Mouse (Mus musculus): ENCODE results near the gene 1700022I11Rik. TPM values are rescaled to one million over a fixed set of nuclear protein-coding genes. Genes with fewer than 3 reads are reported as not detected.
"Not testable (repeated sequence)": the region's sequence is repeated elsewhere in the genome, so short reads cannot be mapped to it uniquely, and the experiment has no call there.

The 1700022I11Rik gene
- total RNA-seq, 2 experiments from 2014 or later: not detected

DNA sequence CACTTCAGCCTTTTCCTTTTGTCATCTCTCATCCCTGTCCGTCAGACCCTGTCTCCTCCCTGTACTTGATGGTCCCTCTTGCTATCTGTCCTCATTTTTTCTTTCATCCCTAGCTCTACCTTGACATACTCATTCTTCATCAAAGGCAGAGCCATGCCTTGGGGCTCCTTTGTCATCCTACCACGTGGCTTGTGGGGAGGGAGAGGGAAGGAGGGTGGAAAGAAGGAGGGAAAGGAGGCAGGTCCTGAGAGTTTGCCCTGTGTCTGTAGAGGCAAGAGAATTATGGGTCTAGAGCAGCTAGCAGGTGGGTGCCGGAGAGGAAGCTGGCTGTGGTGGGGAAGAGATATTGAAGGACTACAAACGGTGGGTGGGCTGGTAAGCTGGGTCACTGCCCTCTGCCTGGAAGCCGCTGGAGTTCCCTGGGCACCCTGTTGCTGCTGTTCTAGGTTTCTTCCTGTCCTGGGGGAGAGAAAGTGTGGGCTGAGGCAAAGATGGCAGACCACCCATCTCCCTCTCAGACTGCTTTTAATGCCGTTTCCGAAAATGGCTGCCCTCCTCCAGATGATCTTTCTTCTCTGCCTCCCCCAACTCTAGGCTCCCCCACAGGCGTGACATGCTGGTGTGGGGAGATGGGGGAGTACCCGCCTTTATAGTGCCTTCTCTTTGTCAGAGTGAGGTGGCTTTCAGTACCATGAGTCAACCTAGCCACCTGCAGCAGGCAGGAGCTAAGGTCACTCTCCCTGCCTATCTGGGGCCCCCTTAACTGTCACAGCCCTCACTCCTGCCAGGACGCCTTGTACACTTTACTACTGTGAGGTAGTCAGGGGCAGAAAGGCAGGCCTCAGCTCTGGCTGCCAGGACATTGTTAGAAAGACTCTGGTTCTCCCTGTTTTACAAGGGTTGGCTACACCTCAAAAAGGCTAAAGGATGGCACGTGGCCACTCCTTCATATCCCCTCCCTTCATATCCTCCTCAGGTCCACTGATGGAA is 17.9 kb upstream of the 1700022I11Rik start:
- peak; percentile 50 for DNase-seq (ENCODE audit: low spot score)

DNA sequence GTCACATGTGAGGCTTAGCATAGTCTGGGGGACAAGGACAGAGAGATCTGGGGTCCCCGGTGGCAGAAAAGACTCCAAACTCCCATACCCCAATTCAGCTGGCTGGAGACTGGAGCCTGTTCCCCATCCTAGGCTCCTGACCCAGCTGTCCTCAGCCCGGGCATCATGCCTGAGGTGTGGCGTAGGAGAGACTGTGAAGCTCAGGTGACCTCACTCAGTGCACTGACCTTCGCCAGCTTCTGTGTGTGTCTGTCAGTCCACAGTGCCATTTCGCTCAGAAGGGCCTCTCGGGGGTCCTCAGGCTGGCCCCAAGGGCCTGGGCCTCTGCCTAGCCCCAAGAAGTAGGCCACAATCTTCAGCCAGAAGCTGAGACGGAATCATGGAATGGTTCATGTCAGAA is 16.8 kb upstream of the 1700022I11Rik start:
- DNase-seq (ENCODE audit: low spot score): peak; percentile 91

DNA sequence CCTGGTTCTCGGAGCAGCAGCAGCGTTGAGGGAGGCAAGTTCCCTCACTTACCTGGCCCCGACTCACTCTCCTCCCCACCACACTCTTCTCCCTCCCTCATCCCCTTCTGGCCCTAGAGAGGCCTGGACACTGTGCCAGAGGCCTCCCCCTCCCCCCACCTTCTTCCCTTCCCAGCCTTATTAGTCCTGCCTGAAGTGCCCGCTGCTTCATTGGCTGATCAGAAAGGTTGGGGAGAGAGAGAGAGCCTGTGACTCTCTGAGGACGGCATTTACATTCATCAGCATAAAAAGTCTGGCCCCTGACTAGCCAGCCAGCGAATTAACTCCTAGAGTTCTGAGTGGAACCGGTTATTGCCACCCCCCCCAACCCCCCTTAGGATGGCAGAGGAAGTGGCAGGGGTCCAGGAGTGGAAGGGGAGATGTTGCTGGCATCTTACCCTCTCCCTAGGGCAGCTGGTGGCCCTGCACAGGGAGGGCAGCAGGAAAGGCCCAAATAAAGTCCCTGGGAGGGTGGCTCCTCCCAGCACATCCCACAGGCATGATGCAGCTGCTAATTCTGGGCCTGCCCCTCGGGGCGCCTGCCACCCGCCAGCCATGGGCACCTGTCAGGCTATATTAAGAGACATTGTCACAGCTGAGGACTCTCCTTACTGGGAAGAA is 15.8 kb upstream of the 1700022I11Rik start:
- DNase-seq (ENCODE audit: low spot score): peak; percentile 91

DNA sequence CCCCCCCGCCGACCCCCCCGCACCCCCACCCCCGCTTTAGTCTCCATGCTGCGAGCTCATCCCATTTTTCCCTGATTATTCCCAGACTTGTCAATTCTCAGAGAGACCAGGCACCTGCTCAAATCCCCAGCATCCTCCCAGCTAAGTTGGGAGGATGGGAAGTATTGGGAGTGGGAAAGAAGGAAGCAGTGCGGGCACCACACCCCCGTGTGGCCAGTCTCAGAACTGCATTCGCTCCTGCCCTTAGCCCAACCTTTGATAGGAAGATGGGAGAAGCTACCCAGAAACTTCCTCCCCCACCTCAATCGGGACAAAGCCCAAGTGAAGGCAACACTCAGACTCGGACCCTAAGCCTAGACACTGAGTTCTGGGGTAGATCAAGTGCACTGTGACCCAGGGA is 15.1 kb upstream of the 1700022I11Rik start:
- DNase-seq (ENCODE audit: low spot score): peak; percentile 83

DNA sequence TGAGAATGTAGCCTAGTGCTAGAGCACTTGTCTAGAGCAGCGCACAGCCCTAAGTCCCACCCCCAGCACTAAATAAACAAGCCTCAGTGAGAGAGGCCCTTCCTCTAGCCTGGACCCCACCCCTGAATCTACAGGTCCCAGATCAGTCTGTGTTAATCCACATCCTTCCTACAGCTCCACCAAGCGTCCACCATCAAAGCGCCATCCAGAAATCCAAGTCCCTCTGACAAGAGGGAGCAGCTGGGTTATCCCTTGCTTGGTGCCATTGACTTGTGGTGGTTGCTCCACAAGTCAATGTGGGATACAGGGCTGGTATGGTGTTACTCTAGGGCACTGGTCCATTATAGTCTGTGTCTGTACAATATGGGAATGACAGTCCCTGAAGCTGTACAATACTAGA is 14.2 kb upstream of the 1700022I11Rik start:
- peak; percentile 38 for DNase-seq (ENCODE audit: low spot score)

DNA sequence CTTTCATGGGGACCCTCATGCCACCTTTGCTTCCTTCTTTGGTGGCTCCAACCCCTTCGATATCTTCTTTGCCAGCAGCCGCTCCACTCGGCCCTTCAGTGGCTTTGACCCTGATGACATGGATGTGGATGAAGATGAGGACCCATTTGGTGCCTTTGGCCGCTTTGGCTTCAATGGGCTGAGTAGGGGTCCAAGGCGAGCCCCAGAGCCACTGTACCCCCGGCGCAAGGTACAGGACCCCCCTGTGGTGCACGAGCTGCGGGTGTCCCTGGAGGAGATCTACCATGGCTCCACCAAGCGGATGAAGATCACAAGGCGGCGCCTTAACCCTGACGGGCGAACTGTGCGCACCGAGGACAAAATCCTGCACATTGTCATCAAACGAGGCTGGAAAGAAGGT is 12.8 kb upstream of the 1700022I11Rik start:
- no peak for DNase-seq (ENCODE audit: low spot score)

DNA sequence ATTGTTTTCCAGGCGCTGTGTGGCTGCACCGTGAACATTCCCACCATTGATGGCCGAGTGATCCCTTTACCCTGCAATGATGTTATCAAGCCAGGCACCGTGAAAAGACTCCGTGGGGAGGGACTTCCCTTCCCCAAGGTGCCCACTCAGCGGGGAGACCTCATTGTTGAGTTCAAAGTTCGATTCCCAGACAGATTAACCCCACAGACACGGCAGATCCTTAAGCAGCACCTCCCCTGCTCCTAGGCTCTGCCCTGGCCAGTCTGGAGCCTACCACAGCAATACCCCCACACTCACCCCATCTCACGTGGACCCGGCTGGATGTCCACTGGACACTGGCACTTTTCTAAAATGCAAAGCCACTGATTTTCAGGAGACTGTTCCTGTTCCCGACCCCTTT is 12.1 kb upstream of the 1700022I11Rik start:
- no peak for DNase-seq (ENCODE audit: low spot score)

DNA sequence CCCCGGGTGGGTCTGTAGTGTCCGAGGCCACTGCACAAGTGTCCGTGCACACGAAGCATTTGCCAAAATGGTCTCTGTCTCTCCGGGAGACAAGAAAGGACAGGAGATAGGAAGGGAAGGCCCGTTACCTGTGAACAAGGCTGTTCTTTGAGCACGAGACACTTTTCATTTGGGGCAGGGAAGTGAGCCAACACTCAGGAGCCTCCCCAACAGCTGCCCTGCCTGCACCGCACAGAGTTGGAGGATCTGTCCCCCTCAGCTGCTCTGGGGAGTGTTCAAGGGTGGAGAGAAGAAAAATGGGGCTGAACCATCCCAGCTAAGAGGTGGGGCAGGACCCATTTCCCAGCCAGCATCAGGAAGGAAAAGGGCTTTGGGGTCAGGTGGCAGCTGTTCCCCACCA is 11.4 kb upstream of the 1700022I11Rik start:
- peak; percentile 42 for DNase-seq (ENCODE audit: low spot score)

DNA sequence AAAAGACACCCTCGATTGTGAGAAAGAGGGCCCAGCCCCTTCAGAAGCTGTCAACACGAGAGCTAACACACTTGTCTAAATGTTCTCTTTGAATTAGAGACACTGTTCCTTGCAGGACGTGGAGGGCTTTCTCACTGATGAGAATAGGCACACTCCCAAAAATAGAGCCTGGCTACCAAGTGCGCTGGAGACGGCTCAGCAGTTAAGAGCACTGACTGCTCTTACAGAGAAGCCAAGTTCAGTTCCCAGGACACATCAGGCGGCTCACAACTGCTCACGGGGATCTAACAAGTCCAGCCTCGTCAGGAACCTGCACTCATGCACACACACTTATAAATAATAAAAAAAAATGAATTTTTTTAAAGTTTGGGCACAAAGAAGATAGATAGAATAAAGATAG is 10.5 kb upstream of the 1700022I11Rik start:
- DNase-seq (ENCODE audit: low spot score): peak; percentile 42

DNA sequence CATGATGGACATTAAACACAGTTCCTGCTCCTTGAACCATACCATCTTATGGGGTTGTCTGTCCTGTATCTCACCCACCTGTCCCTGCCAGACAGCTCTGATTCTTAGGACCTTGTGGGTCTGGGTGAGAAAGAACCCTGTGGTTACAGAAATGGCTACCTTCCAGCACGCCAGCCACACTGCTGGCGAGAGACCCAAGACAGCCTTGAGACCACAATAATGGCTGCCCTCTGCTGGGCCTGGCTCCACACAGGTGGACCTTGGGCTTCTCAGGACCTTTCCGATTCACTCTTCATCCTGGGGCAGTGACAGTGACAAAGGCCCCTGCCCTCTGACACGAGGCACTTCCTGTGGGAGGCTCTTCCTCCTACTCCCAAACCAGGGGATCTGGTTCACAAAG is 10.0 kb upstream of the 1700022I11Rik start:
- DNase-seq (ENCODE audit: low spot score): peak; percentile 43

DNA sequence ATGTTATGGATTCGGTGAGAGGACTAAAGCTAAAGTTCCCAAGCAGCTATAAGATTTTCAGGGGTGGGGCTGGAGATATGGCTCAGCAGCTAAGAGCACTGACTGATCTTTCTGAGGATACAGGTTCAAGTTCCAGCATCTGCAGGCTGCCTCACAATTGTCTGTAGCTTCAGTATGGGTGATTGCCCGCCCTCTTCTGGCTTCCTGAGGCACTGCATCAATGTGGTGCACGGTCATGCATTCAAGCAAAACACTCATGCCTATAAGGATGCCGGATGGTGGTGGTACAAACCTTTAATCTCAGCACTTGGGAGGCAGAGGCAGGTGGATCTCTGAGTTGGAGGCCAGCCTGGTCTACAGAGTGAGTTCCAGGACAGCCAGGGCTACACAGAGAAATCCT is 7.8 kb upstream of the 1700022I11Rik start:
- DNase-seq (ENCODE audit: low spot score): peak; percentile 70

DNA sequence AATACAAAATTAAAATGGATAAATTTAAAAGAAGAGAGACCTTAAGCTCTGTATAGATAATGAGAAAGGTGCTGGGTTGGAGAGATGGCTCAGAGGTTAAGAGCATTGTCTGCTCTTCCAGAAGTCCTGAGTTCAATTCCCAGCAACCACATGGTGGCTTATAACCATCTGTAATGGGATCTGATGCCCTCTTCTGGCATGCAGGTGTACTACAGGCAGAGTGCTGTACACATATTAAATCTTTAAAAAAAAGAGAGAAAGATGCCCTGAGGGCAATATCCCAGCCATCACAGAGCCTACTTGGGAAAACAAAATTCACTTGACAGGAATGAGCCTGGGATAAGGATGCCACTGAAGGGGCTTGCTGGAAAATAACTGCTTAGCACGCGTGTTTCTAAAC is 5.9 kb upstream of the 1700022I11Rik start:
- DNase-seq (ENCODE audit: low spot score): no peak

DNA sequence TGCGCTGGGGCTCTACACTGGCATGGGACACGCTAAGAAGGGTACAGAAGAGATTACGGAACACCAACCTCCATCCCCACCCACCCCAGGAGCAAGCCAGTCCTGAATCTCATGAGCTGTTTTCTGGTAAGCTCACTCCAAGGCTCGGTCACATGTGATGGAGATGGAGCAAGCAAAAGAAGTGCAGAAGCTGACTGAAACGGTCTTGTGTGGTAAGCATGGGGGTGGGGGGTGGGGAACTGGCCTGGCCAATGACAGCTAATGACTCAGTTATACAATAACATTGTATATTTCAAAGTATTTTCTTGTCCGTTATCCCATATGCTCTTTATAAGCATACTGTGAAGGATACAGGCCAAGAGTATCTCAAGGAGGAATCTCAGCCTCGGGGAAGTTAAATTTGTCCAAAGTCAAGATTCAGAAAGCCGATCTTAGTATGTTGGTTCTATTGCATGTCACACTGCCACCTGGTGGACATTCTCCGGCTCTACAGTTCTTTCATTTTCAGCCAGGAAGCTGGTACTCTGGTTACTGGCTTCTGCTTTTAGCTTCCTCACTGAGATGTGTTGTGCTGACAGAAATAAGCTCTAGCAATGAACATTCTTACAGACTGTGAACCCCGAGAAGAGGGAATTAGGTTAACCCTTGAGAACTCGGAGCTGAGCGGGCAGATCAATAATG is 4.2 kb upstream of the 1700022I11Rik start:
- DNase-seq (ENCODE audit: low spot score): peak; percentile 65

DNA sequence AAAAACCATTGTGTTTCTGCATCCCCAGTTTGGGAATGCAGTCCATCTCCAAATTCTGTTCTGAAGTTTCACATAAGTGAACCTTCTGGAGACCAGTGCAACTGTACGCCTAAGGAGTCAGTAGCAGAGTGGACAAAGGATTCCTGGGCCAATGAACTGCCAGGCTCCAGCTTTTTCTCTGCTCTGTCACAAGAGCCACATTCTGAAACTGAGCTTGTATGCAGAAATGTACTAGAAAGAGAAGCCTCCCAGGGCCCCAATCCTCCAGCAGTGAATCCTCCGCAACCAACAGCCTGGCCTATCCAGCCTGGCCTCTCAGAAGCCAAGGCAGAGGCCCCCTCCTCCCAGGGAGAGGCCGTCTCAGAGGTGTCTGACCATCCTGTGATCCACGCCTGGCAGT is 3.5 kb downstream of the 1700022I11Rik start:
- DNase-seq (ENCODE audit: low spot score): no peak

DNA sequence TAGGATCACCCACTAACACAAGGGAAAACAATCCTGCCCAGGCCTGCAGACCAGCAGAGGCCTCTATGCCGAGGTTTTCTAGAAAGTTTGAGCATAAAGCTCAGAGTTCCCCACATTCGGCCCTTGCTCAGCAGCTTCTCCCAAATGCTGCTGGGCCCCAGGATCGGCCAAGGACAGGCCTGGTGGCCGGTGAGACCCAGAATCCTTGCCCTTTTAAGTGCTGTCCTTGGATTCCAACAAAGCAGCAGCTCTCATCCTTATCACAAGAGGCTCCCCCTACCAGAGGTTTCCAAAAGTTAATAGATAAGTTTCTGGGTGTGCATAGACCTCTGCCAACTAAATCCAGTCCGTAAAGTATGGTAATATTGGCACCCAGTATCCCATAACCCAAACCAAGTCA is 4.5 kb downstream of the 1700022I11Rik start:
- DNase-seq (ENCODE audit: low spot score): no peak

DNA sequence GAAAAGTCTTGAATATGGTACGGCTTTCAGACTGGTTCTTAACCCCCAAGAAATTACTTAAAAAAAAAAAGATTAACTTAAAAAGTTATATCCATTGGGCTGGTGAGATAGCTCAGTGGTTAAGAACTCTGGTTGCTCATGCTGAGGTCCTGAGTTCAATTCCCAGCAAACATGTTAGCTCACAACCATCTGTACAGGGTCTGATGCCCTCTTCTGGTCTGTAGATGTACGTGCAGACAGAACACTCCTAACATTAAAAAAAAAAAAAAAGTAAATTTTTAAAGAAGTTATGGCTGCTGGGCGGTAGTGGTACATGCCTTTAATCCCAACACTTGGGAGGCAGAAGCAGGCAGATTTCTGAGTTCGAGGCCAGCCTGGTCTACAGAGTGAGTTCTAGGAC is 8.7 kb downstream of the 1700022I11Rik start:
- no peak for DNase-seq (ENCODE audit: low spot score)

DNA sequence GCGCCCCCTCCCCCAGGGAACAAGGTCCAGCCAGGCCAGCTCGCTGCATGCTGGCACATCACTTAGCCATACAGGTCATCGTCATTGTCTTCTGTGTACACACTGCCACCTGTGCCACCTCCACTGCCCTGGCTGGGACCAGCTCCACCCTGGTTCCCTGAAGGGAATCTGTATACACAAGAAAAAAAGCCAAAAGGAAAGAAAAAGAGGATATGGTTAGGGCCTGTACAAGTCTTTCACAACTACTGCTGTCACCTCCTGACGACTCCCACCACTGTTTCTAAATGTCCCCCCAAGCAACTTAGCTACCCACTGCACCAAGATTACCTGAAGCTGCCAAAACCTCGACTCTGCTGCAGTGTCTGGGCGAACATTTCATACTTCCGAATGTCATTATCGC is 11.1 kb downstream of the 1700022I11Rik start:
- not testable (repeated sequence) for DNase-seq (ENCODE audit: low spot score)

DNA sequence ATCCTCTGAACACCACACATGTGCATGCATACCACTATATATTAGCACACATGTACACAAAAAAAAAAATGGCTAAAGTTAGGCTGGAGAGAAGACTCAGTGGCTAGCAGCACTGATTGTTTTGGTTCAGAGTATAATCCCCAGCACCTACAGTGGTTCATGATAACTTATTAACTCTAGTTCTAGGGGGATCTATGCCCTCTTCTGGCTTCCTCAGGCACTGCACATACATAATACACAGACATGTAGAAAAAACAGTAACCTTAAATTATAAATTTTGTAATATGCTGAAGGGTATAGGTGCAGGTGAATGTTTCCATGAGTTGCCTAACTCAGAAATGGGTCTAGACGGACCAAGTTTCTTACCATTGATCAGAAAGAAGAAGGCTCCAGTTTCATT is 18.9 kb downstream of the 1700022I11Rik start:
- no peak for DNase-seq (ENCODE audit: low spot score)

DNA sequence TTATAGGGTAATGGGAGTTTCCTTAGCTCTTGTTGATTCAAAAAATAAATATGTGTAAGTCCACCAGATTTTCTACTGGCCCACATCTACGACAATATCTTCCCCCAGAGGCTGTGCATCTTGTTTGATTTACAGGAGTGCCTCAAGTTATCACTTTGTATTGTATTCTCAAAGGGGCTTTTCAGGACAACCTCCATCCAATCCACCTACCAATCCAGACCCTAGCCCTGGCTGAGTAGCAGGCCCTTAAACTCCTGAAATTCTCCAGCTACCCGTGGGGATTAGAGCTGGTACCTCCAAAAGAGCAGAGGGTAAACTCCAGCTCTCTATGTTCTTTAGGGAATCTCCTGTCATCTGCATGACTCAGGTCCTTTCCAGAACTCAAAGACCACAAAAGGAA is 28.6 kb downstream of the 1700022I11Rik start:
- DNase-seq (ENCODE audit: low spot score): no peak

DNA sequence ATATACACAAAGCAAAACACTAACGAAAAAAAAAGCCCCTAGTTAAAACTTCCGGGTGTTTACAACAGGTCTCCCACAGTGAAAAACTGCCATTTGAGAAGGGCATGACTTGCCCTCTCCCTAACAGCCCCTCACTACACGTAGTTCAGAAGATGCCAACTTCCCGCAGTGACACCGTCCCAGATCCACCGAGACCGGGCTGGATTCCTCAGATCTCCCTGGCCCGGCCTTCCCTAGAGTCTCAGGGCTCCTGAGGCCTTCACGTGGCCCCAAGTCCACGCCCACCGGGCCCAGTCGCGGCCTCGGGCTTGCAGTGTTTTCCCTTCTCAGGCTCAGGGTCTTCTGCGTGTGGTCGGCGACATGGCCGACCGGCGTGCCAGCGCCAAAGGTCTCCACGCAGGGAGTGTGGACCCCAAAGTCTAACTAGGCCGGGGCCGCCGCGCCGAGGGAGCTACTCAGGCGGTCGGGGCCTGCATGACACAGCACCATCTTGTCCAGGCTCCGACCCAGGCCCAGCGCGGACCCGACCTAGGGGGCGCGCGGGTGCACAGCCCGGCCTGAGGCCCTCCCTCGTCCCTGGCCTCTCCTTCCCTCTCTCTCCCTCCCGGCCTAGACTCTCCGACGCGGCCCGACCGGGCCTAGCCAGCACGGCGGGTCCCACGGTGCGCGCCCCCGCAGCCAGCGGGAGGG is 30.2 kb downstream of the 1700022I11Rik start:
- peak; percentile 75 for DNase-seq (ENCODE audit: low spot score)
